Mouse (Mus musculus) kidney, postnatal 10 days (tissue): Measurements from ENCODE around the gene Nelfe.
"Not testable (repeated sequence)": the region's sequence is repeated elsewhere in the genome, so short reads cannot be mapped to it uniquely, and the experiment has no call there.

Experiments
- DNase-seq: peaks from one replicate; pipeline ENCODE4 v3.0.0; 2021; ENCODE audit warnings: mixed read lengths

Nelfe gene

DNA sequence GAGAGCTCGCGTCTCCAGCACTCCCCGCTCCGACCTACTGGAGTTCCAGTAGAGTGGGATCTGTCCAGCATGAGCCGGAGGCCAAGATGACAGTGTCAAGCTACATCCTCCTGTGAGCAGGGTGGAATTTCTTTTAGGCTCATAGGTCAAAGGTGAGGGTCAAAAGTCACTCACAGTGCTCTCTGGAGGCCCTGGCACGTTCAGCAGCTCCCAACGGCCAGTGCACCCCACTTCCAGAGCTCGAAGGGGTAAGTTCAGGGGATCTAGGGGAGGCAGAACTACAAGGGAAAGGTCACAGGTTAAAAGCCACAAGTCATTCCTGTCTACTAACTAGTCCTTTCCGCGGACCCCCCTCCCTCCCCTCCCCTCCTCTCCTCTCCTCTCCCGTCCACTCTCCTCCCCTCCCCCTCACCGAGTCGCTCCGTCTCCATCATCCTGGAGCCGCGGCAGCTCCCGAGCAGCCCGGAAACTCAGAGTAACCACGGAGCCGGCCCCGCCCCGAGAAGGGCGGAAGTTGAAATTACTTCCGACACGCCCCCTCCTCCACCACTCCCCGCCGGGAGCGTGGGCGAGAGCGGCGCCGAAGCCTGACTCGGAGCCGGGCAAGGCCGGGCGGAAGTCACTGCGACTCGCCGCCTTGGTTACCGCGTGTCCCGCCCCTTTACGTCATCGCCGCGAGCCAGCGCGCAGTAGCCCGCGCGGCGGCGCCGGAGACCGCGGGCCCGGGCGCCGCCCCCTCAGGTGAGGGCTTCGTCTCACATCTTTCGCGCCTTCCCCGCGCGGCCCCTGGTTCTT is at the start of gene Nelfe, which contains the start of gene Skiv2l:
Gene Nelfe (plus strand): TSS at position 670 of the 795 bp plus-strand sequence.
Gene Skiv2l (minus strand): TSS at position 489 of the 795 bp plus-strand sequence.
- peak; percentile 99 for DNase-seq

DNA sequence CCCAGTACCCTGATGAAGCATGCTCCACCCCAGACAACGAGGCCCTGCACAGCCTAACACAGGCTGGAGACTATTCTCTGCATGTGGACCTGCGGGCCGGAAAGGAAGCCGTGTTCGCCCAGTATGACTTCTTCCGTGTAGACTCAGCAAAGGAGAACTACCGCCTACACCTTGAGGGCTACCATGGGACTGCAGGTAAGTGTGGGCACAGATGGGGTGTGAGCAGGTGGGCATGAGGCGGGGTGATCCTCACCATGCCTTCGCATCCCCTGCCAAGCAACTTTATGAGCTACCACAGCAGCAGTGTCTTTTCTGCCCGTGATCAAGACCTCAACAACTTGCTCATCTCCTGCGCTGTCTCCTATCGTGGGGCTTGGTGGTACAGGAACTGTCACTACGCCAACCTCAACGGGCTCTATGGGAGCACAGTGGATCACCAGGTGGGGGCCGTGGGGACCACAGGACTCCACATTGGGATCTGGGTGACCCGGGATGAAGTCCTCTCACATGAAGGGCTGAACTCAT is 49.3 kb upstream of the Nelfe start:
- not testable (repeated sequence) for DNase-seq

DNA sequence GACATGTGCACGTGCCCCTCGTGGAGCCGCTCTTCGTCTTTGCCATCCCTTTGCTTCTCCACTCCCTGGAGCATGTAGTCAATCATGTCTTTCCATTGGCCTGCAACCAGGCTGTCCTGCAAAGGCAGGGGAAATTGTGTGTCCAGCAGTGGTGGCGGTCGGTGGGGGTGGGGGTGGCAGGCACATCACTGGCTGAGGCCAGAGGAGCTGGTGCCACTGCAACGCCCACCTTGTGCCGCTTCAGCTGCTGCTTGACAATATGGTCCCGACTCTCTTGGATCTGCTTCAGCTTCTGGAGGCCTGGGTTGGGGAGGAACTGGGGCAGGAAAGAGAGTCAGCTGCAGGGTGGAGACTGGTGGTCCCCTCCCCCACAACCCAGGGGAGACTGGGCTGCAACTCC is 47.4 kb upstream of the Nelfe start:
- not testable (repeated sequence) for DNase-seq

DNA sequence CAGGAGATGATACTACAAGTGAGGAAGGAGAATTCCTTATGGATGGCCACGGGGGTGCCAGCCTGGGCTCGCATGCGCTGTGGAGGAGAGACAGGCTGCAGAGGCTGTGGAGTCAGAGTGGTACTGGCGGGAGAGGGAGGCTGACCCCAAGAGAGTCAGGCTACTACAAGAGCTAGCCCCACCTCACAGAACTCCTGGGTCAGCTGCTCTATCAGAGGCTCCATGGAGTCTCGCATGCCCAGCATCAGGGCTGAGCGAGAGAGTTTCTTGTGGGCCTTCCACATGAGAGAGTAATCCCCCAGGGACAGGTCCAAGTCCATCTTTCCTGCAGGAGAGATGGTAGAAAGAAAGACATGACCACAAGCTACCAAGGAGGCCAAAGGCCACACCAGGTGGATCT is 46.8 kb upstream of the Nelfe start:
- DNase-seq = not testable (repeated sequence)

DNA sequence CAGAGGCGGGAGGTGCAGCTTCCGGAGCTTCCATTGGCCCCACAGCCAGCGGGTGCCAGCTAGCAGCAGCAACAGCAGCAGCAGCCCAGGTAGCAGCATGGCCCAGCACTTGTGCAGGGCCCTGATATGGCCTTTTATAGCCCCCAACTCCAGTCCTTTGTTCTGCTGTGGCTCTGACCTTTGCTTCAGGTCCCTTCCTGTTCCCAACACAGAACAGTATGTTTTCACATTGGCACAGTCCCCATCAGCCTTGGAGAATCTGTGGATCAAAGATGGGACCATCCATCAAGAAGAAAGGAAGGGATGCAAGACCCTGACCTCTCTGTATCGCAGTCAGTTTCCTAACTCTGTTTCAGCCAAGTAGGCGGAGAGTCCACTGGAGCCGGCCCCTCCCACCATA is 45.9 kb upstream of the Nelfe start, which contains the start of gene Cyp21a1:
Gene Cyp21a1 (minus strand): TSS at position 261 of the 400 bp plus-strand sequence.
- not testable (repeated sequence) for DNase-seq

- DNase-seq = no peak
Observed at GRCm38 (mm10) chr17:34804871-34805562, 45.2 kb upstream of the Nelfe start.

GRCm38 (mm10) chr17:34807176-34807575 is 43.0 kb upstream of the Nelfe start:
- no peak for DNase-seq

GRCm38 (mm10) chr17:34808599-34809205 is 41.5 kb upstream of the Nelfe start:
- DNase-seq = no peak

- not testable (repeated sequence) for DNase-seq
Observed at GRCm38 (mm10) chr17:34810411-34810810, 39.8 kb upstream of the Nelfe start.

DNA sequence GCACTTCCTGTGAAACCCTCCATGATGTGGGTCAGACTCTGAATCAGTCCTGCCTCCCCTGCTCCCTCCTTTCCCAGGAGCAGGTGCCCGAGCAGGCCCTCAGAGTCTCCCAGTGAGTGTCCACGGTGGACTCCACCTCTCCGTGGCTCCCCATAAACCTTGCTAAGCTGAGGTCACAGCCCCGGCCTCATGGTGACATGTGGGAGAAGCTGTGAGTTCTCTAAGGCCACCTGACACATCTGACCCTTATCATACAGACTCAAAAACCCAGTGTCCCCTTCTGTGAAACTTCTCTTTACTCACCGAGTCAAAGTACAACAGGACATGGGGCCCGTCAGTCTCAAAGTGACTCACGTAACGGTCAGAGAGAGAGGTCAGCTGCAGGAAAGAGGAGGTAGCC is 39.4 kb upstream of the Nelfe start:
- not testable (repeated sequence) for DNase-seq

GRCm38 (mm10) chr17:34811275-34811674 is 38.9 kb upstream of the Nelfe start:
- DNase-seq = no peak

DNA sequence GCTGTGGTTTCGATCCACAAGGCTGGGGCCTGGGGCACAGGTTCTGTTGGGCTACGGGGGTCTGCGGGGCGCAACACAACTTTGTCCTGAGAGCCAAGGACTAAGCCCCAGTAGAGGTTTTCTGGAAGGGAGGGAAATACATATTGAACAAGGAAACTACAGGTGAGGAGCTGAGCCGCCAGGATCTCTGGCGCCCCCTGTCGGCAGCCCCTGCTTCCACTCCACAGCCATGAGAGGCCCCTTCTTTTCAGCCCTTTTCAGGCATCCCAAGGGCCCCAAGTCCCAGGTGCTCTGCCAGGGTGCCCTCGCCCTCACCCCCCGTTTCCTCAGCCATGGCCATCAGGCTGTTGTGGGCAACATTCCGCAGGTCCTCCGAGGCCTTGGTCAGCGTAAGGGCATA is 36.4 kb upstream of the Nelfe start:
- peak; percentile 59 for DNase-seq

DNA sequence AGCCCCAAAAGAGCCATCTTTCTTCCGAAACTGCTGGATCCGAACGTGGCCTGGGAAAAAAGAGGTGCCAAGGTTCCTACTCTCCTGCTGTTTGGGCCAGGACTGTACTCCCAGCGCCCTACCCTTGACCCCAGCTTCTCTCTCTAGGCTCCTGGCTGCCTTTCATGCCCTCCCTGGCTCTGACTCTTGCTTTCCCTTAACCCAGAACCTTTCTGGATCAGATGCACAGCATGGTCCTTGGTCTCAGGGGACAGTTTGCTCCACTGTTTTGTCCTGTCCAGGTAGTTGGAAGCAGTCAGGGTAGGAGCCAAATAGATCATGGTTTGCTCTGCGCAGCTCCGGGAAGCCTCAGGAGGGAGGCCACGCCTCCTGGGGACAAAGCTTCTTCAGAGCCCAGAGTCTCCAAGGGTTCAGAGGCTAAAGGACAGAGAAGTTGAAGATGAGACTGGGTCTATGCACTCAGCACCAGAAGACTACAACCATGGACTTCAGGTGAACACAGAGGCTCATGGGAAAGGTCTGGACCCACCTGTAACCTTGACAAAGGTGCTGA is 35.3 kb upstream of the Nelfe start:
- no peak for DNase-seq

GRCm38 (mm10) chr17:34830776-34831175 is 19.4 kb upstream of the Nelfe start:
- not testable (repeated sequence) for DNase-seq

GRCm38 (mm10) chr17:34836155-34836855 is 13.9 kb upstream of the Nelfe start:
- no peak for DNase-seq

DNA sequence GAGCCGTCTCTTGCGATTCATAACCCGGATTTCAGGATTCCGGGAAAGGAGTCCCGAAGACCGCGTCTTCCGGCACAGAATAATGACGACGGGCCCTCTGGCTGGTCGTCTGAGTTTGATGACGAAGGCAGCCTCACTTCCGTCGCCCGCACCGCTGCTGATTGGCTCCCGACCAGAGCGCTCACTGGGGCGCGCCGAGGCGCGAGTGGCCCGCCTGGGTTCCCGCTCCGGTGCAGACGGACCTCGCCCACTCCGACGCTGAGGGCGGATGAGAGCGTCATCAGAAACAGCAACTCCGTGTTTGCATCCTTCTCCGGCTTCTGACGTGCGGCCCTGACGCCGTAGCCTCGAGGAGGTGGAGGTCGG is 13.4 kb upstream of the Nelfe start, which contains the start of the genes Stk19 and Dxo:
Gene Stk19 (minus strand): TSS at position 90 of the 366 bp plus-strand sequence.
Gene Dxo (plus strand): TSS at position 164 of the 366 bp plus-strand sequence.
- peak; percentile 98 for DNase-seq

DNA sequence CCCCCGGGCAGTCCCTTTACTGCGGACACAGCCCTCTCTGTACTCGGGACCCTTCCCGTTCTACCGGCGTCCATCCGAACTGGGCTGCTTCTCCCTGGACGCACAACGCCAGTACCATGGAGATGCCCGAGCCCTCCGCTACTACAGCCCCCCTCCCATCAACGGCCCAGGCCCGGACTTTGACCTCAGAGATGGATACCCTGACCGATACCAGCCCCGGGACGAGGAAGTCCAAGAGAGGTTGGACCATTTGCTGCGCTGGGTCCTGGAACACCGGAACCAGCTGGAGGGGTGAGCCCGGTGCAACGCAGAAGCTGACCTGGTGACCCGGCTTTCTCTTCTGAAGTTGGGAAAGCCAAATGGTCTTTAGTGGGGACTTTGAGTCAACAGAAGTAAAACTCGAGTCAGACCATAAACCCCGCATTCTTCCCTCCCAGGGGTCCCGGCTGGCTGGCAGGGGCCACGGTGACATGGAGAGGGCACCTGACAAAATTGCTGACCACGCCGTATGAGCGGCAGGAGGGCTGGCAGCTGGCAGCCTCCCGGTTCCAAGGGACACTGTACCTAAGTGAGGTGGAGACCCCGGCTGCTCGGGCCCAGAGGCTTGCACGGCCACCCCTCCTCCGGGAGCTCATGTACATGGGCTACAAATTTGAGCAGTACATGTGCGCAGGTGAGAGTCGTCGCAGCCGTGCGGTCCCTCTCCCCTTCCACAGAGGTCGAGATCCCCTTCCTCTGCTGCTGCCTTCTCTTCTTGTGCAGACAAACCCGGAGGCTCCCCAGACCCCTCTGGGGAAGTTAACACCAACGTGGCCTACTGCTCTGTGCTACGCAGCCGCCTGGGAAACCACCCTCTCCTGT is 12.5 kb upstream of the Nelfe start:
- DNase-seq = peak; percentile 47

DNA sequence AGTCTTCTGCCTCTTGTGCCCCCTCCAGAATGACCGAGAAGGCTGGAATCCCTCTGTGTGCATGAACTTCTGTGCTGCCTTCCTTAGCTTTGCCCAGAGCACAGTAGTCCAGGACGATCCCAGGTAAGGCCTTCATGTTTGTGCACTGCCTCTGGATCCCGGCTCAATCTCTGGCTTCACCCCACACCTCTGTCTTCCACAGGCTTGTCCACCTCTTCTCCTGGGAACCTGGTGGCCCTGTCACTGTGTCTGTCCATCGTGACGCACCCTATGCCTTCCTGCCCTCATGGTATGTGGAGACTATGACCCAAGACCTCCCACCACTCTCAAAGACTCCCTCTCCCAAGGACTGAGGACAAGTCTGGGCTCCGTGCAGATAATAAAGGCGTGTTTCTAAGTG is 11.4 kb upstream of the Nelfe start:
- no peak for DNase-seq

GRCm38 (mm10) chr17:34840736-34841307 is 9.4 kb upstream of the Nelfe start:
- no peak for DNase-seq

- DNase-seq = no peak
Observed at GRCm38 (mm10) chr17:34844884-34845283, 5.3 kb upstream of the Nelfe start.

DNA sequence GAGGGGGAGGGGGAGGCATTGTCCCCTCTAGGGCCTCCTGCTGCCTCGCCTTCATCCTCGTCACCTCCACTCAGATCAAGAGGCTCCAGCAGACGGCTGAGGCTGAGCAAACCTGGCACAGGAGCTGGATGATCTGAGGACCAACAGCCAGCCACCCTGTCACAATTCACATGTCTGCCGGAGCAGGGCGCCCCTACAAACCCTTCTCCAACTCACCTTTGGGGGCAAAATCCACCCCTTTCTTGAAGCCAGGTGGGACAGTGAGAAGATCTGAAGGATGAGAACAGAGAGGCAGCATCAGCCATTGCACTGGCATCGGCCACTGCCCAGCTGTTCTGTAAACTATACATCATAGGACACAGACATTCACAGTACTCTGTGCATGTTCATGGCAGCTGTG is 3.0 kb upstream of the Nelfe start:
- DNase-seq = no peak
